Mouse (Mus musculus) megakaryocyte-erythroid progenitor cell, adult 5 weeks (primary cell): Measurements from ENCODE around the gene G6pc3. TPM values are rescaled to one million over a fixed set of nuclear protein-coding genes. Genes with fewer than 3 reads are reported as not detected.

Experiments used
- polyA plus RNA-seq: library from polyadenylated mRNA; stranded (reverse); fragments of >175 nt; gene quantifications from 2 replicates; pipeline ENCODE4 v1.2.3, GENCODE M21; 2012

G6pc3 gene
- polyA plus RNA-seq = 57.4 and 70.2 TPM in 2 replicates

DNA sequence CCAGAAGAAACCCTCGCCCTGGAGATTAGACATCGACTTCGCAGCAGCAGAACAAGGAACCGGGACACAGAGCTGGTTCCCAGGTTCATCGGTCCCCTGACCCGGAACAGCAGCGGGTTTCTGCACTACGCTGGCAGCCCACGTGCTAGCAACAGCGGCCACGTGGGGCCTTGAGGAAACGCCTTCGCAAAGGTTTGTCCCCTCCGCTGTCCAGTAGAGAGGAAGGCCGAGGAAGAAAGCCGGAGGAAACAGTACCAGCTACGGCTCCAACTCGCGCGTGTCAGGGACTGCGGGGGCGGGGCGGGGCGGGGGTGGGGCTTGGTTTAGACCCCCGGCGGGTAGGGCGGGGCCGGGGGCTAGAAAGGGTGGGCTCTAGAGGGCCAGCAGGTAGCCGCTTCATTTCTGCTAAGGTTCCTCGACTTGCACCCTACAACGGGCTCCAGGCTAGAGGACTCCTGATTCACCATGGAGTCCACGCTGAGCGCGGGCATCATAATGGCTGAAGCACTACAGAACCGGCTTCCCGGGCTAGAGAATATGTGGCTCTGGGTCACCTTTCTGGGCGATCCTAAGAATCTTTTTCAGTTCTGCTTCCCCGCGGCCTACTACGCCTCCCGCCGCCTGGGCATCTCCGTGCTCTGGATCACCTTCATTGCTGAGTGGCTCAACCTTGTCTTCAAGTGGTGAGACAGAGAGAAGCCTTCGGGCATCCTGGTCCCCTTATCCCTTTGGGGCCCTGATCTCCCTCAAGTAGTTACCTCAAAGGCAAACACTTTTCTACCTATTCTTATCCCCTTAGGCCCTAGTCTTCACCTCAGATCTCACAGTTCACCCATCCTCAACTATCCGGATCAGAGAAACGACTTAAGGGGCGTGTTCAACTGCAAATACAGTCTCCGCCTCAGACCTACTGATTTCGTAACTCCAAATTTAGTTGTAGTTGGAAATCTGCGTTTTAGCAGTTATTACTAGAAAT, at the start of gene G6pc3:
Gene G6pc3 (plus strand): TSS at position 160 of the 976 bp plus-strand sequence.

DNA sequence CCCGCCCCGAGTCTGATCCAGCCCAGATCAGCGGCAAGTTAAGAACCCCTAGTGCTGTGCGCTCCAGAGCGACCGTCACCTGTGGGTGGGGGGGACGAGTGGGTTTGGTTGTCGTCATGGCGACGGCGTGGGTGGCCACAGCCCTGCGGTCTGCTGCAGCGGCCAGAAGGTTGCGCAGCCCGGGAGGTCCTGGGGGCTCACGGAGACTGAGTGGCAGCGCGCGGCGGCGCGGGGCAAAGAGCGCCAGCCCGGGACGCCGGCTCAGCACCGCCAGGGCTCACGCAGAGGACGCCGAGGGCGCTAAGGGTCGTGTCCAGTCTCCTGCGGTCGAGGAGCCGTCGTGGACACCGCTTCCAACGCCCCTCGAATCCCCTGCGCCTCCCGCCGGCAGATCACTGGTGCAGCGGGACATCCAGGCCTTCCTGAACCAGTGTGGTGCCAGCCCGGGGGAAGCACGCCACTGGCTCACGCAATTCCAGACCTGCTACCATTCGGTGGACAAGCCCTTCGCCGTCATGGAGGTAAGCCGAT, 43.9 kb upstream of the G6pc3 start, which contains the start of gene Nags:
Gene Nags (plus strand): TSS at position 43 of the 531 bp plus-strand sequence.

DNA sequence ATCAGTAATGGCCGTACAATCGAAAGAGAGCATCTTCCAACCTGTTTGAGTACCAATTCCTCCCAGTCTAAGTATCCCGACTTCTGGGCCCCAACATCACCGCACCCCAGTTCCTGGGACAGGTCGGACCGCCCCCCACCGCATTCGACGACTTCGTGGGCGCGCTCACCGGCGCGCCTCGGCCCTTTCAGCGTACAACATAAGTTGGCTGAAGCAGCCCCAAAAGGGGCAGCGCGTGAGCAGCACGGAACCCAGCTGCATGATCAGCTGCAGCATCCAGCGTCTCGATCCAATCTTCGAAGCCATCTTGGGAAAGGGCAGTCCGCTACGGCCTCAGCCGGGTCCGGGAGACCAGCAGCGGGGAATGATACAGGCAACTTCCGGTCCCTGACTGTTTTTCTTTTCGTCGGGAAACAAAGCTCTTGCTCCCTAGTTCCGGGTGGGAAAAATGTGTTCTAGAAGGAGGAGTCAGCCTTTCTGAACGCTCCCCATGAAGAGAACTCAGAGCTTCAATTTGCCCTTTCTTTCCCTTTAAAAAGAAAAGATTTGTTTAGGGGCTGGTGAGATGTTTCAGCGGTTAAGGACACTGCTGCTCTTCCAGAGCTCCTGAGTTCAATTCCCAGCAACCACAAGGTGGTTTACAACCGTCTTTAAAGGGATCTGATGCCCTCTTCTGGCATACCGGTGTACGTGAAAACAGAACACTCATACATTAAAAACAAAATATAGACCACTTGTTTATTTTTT, 33.2 kb upstream of the G6pc3 start, which contains the start of gene Tmem101:
Gene Tmem101 (minus strand): TSS at position 366 of the 747 bp plus-strand sequence.

DNA sequence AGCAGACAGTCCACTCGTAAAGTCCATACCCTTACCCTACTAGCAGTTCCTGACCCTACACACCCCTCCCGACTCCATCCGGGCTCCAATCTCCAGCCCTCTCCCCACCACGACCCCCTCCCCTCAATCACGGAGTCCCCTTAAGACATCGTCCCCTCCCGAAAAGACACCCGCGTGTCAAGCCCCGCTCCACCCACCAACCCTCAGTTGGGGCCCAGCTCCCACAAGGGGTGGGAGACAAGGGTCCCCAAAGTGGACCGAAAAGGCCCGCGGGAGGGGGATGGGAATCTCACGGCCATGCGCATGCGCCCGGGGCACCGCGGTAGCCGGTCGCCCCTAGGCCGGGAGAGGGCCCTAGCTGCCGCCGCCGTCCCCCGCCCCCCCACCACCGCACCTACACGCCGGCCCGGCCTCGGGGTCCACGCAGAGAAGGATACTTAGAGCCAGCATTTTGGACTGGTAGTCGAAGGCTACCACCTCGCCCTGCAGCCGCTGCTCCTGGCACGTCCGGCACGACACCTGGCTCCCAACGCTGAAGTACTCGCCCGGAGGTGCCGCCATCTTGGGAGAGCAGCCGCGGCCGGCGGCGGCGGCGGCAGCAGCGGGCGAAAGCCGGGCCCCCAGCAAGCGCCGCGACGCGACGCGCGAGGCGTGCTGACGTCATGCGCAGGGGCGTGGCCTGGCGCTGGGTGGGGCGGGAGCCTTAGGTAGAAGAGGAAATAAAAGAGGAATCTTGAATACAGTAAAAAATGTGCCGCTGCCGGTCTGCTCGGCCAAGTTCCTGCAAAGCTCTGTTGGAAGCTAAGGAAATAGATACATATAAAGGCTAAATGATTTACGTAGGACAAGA, 4.5 kb upstream of the G6pc3 start, which contains the start of gene Lsm12:
Gene Lsm12 (minus strand): TSS at position 651 of the 850 bp plus-strand sequence.

GRCm38 (mm10) chr11:102230006-102230741, 40.8 kb downstream of the G6pc3 start, which contains the start of gene Hdac5:
TSS of gene Hdac5 (minus strand) at chr11:102230166.

Other genes starting within 250 kb of the G6pc3 start
- 0.04 and 0.06 TPM in 2 replicates for gene Sost, start 222.6 kb upstream of the G6pc3 start, polyA plus RNA-seq
- not detected in 2 replicates for gene Cfap97d1, start 205.3 kb upstream of the G6pc3 start, polyA plus RNA-seq
- 9.9 and 11.0 TPM in 2 replicates for gene Dusp3, start 202.6 kb upstream of the G6pc3 start, polyA plus RNA-seq
- gene Mpp3, start 161.2 kb upstream of the G6pc3 start, polyA plus RNA-seq = 0.08 TPM in 1 of 2 replicates, not detected in the other
- gene Cd300lg, start 148.1 kb upstream of the G6pc3 start, polyA plus RNA-seq = 1.2 and 1.8 TPM in 2 replicates
- 2.4 TPM in 2 replicates for gene Mpp2, start 101.1 kb upstream of the G6pc3 start, polyA plus RNA-seq
- not detected in 2 replicates for gene Ppy, start 88.3 kb upstream of the G6pc3 start, polyA plus RNA-seq
- not detected in 2 replicates for gene Pyy, start 81.8 kb upstream of the G6pc3 start, polyA plus RNA-seq
- 1.1 and 1.3 TPM in 2 replicates for gene Nags, start 44.1 kb upstream of the G6pc3 start, polyA plus RNA-seq
- gene Tmem101, start 33.2 kb upstream of the G6pc3 start, polyA plus RNA-seq = 7.9 and 11.8 TPM in 2 replicates
- 97.8 and 116 TPM in 2 replicates for gene Lsm12, start 4.3 kb upstream of the G6pc3 start, polyA plus RNA-seq
- 158 and 159 TPM in 2 replicates for gene Hdac5, start 40.5 kb downstream of the G6pc3 start, polyA plus RNA-seq
- gene BC030867, start 59.3 kb downstream of the G6pc3 start, polyA plus RNA-seq = 8.4 and 10.1 TPM in 2 replicates
- 0.81 and 1.0 TPM in 2 replicates for gene Asb16, start 79.1 kb downstream of the G6pc3 start, polyA plus RNA-seq
- gene Tmub2, start 95.3 kb downstream of the G6pc3 start, polyA plus RNA-seq = 36.1 and 37.7 TPM in 2 replicates
- gene Atxn7l3, start 107.0 kb downstream of the G6pc3 start, polyA plus RNA-seq = 94.8 and 103 TPM in 2 replicates
- gene Ubtf, start 130.1 kb downstream of the G6pc3 start, polyA plus RNA-seq = 161 and 212 TPM in 2 replicates
- gene Slc4a1, start 176.6 kb downstream of the G6pc3 start, polyA plus RNA-seq = 2.7 and 4.3 TPM in 2 replicates
- 1.8 and 3.5 TPM in 2 replicates for gene Rundc3a, start 203.8 kb downstream of the G6pc3 start, polyA plus RNA-seq
- gene Slc25a39, start 218.3 kb downstream of the G6pc3 start, polyA plus RNA-seq = 222 and 234 TPM in 2 replicates
- gene Grn, start 240.7 kb downstream of the G6pc3 start, polyA plus RNA-seq = 72.3 and 103 TPM in 2 replicates